Mouse (Mus musculus) MEL (cell line): Measurements from ENCODE around the gene Rgl1. TPM values are rescaled to one million over a fixed set of nuclear protein-coding genes. Genes with fewer than 3 reads are reported as not detected.

Source experiments
- DNase-seq: peaks from one replicate; pipeline ENCODE4 v3.0.0; 2011; ENCODE audit warnings: low read depth, low spot score
- H3K27ac ChIP-seq: 2 replicates; pipeline ENCODE4 v1.5.1; 2012; ENCODE audit warnings: low read depth, mild to moderate bottlenecking, control low read depth, low read length, moderate library complexity; ENCODE audit not compliant: control insufficient read depth
- H3K27me3 ChIP-seq, 2 experiments: fragments of 150-350 bp in 1 of 2; sonication (generic) in 1 of 2; 2 replicates each; pipeline ENCODE4 v1.6.1; 2012; ENCODE audit warnings: low read length in 2 of 2, mild to moderate bottlenecking in 2 of 2, improper control_type of control experiment in 1 of 2, moderate library complexity in 1 of 2; ENCODE audit not compliant: insufficient read depth in 2 of 2, control insufficient read depth in 1 of 2
- H3K36me3 ChIP-seq, 2 experiments: 2 replicates each; pipeline ENCODE4 v1.6.1; 2012 to 2014; ENCODE audit warnings: low read length in 2 of 2, improper control_type of control experiment in 1 of 2, inconsistent platforms in 1 of 2, mild to moderate bottlenecking in 1 of 2; ENCODE audit not compliant: insufficient read depth in 2 of 2, control insufficient read depth in 1 of 2
- H3K4me1 ChIP-seq, 2 experiments: fragments of 150-350 bp in 1 of 2; sonication (generic) in 1 of 2; 2 replicates each; pipeline ENCODE4 v1.6.1; 2012; ENCODE audit warnings: low read length in 2 of 2, improper control_type of control experiment in 1 of 2, mild to moderate bottlenecking in 1 of 2; ENCODE audit not compliant: insufficient read depth in 2 of 2, control insufficient read depth in 1 of 2
- H3K4me3 ChIP-seq, 2 experiments: fragments of 150-350 bp in 1 of 2; sonication (generic) in 1 of 2; 2 replicates each; pipeline ENCODE4 v1.5.1; 2012; ENCODE audit warnings: low read depth in 2 of 2, low read length in 2 of 2, mild to moderate bottlenecking in 2 of 2, moderate library complexity in 2 of 2, control low read depth in 1 of 2, improper control_type of control experiment in 1 of 2; ENCODE audit not compliant: control insufficient read depth in 1 of 2, insufficient read depth in 1 of 2
- H3K79me2 ChIP-seq: 2 replicates; pipeline ENCODE4 v1.6.1; 2012; ENCODE audit warnings: mild to moderate bottlenecking, low read length, moderate library complexity; ENCODE audit not compliant: control insufficient read depth, poor library complexity, insufficient read depth
- H3K9ac ChIP-seq: 2 replicates; pipeline ENCODE4 v1.6.1; 2012; ENCODE audit warnings: low read depth, mild to moderate bottlenecking, control low read depth, low read length, moderate library complexity; ENCODE audit not compliant: control insufficient read depth, poor library complexity, severe bottlenecking
- H3K9me3 ChIP-seq: fragments of 150-350 bp; sonication (generic); replicated peaks from 2 replicates; pipeline ENCODE4 v1.6.1; 2012; ENCODE audit warnings: mild to moderate bottlenecking, low read length, improper control_type of control experiment, moderate library complexity; ENCODE audit not compliant: insufficient read depth
- BHLHE40 ChIP-seq: IDR thresholded peaks from 2 replicates; pipeline ENCODE4 v1.6.1; 2012; ENCODE audit warnings: low read depth, mild to moderate bottlenecking, inconsistent platforms, low read length, improper control_type of control experiment, borderline replicate concordance
- CTCF ChIP-seq, 3 experiments: IDR thresholded peaks in 2 of 3; conservative IDR thresholded peaks in 1 of 3; 2 replicates each; pipeline ENCODE4 v1.5.1; 2011 to 2012; ENCODE audit warnings: low read length in 3 of 3, low read depth in 2 of 3, mild to moderate bottlenecking in 2 of 3, improper control_type of control experiment in 1 of 3, inconsistent platforms in 1 of 3, mixed read lengths in 1 of 3, moderate library complexity in 1 of 3; ENCODE audit not compliant: control insufficient read depth in 1 of 3, insufficient read depth in 1 of 3, poor library complexity in 1 of 3, severe bottlenecking in 1 of 3
- E2F4 ChIP-seq: IDR thresholded peaks from 2 replicates; pipeline ENCODE4 v1.6.1; 2011; ENCODE audit warnings: low read depth, low read length, improper control_type of control experiment, borderline replicate concordance
- ELF1 ChIP-seq: IDR thresholded peaks from 2 replicates; pipeline ENCODE4 v1.6.1; 2014; ENCODE audit warnings: low read depth, mild to moderate bottlenecking, inconsistent platforms, low read length, improper control_type of control experiment, moderate library complexity
- EP300 ChIP-seq, 2 experiments: IDR thresholded peaks; 2 replicates each; pipeline ENCODE4 v1.6.1; 2011; ENCODE audit warnings: improper control_type of control experiment in 2 of 2, low read length in 2 of 2, low read depth in 1 of 2, mild to moderate bottlenecking in 1 of 2
- ETS1 ChIP-seq: IDR thresholded peaks from 2 replicates; pipeline ENCODE4 v1.6.1; 2012; ENCODE audit warnings: low read depth, mild to moderate bottlenecking, inconsistent platforms, low read length, improper control_type of control experiment, moderate library complexity
- GATA1 ChIP-seq: IDR thresholded peaks from 2 replicates; pipeline ENCODE4 v1.6.1; 2011; ENCODE audit warnings: low read depth, low read length, improper control_type of control experiment
- JUND ChIP-seq: IDR thresholded peaks from 2 replicates; pipeline ENCODE4 v1.6.1; 2011; ENCODE audit warnings: low read depth, mild to moderate bottlenecking, improper control_type of control experiment, low read length
- KAT2A ChIP-seq: conservative IDR thresholded peaks from 2 replicates; pipeline ENCODE4 v1.6.1; 2012; ENCODE audit warnings: low read depth, low read length, improper control_type of control experiment, inconsistent platforms
- MYB ChIP-seq: IDR thresholded peaks from 2 replicates; pipeline ENCODE4 v1.6.1; 2011; ENCODE audit warnings: mild to moderate bottlenecking, low read depth, low read length, improper control_type of control experiment
- MYC ChIP-seq: IDR thresholded peaks from 2 replicates; pipeline ENCODE4 v1.6.1; 2011; ENCODE audit warnings: low read depth, mild to moderate bottlenecking, low read length, improper control_type of control experiment, moderate library complexity
- POLR2A ChIP-seq, 2 experiments: IDR thresholded peaks; 2 replicates each; pipeline ENCODE4 v1.6.1; 2011 to 2012; ENCODE audit warnings: low read length in 2 of 2, mild to moderate bottlenecking in 2 of 2, control low read depth in 1 of 2, improper control_type of control experiment in 1 of 2, low read depth in 1 of 2, moderate library complexity in 1 of 2; ENCODE audit not compliant: control insufficient read depth in 1 of 2, insufficient read depth in 1 of 2, poor library complexity in 1 of 2
- RAD21 ChIP-seq: IDR thresholded peaks from 2 replicates; pipeline ENCODE4 v1.6.1; 2011; ENCODE audit warnings: mild to moderate bottlenecking, low read depth, low read length, improper control_type of control experiment
- SMC3 ChIP-seq: IDR thresholded peaks from 2 replicates; pipeline ENCODE4 v1.6.1; 2011; ENCODE audit warnings: low read depth, low read length, improper control_type of control experiment
- TAL1 ChIP-seq: IDR thresholded peaks from 2 replicates; pipeline ENCODE4 v1.6.1; 2012; ENCODE audit warnings: mild to moderate bottlenecking, inconsistent platforms, low read length, moderate library complexity, mixed read lengths
- TBP ChIP-seq: IDR thresholded peaks from 2 replicates; pipeline ENCODE4 v1.8.0; 2011; ENCODE audit warnings: low read depth, low read length, improper control_type of control experiment
- TCF12 ChIP-seq: IDR thresholded peaks from 2 replicates; pipeline ENCODE4 v1.6.1; 2014; ENCODE audit warnings: low read depth, mild to moderate bottlenecking, inconsistent platforms, low read length, improper control_type of control experiment, moderate library complexity
- USF1 ChIP-seq: IDR thresholded peaks from 2 replicates; pipeline ENCODE4 v1.6.1; 2014; ENCODE audit warnings: low read depth, mild to moderate bottlenecking, inconsistent platforms, low read length, improper control_type of control experiment, moderate library complexity
- ZKSCAN1 ChIP-seq: IDR thresholded peaks from 2 replicates; pipeline ENCODE4 v1.6.1; 2012; ENCODE audit warnings: low read depth, mild to moderate bottlenecking, inconsistent platforms, low read length, improper control_type of control experiment, moderate library complexity
- ZMIZ1 ChIP-seq: IDR thresholded peaks from 2 replicates; pipeline ENCODE4 v1.6.1; 2012; ENCODE audit warnings: low read depth, mild to moderate bottlenecking, inconsistent platforms, low read length, improper control_type of control experiment, moderate library complexity
- ZNF384 ChIP-seq: IDR thresholded peaks from 2 replicates; pipeline ENCODE4 v1.6.1; 2012; ENCODE audit warnings: low read depth, mild to moderate bottlenecking, inconsistent platforms, low read length, improper control_type of control experiment
- polyA plus RNA-seq, 2 experiments: library from polyadenylated mRNA; stranded (reverse) in 1 of 2; unstranded in 1 of 2; fragments of >175 nt in 1 of 2; fragments of >200 nt in 1 of 2; gene quantifications; 2 replicates each; pipeline versions ENCODE4 v1.2.1 to v1.2.4; 2012; ENCODE audit warnings: low replicate concordance in 2 of 2, low read depth in 1 of 2; ENCODE audit not compliant: insufficient read length in 2 of 2, insufficient read depth in 1 of 2, missing spikeins in 1 of 2
- total RNA-seq: library from RNA; depleted of rRNA; stranded (reverse); fragments of 300-350 nt; gene quantifications from 2 replicates; pipeline ENCODE4 v1.2.3, GENCODE M21; 2012

Gene Rgl1
- total and polyA plus RNA-seq, 3 experiments = 0.12 to 0.39 TPM; not detected in 1

- TF ChIP-seq ZNF384 (peak; percentile 95), TAL1 (0 out of 2 replicates have a peak, but pooled peaks have one; percentile 31), USF1 (peak; percentile 71), RAD21 (peak; percentile 70), BHLHE40 (peak; percentile 70; the same call in 1 of the 2 replicates), JUND (no peak), MYC (peak; percentile 69; the same call in 1 of the 2 replicates), GATA1 (peak; percentile 48; the same call in 1 of the 2 replicates), ELF1 (no peak), CTCF (IDR thresholded peaks at IDR 0.05 in 2 of 3, conservative IDR thresholded peaks at IDR 0.05 in 1 of 3; ENCODE audit: control insufficient read depth in 1 of 3, insufficient read depth in 1 of 3, low read depth in 2 of 3, low read length in 3 of 3, poor library complexity in 1 of 3, severe bottlenecking in 1 of 3) (peak in 2 of 3 experiments; percentile 56 to 71; a peak in 4 of 6 replicates), TCF12 (peak; percentile 27; the same call in 1 of the 2 replicates), MYB (no peak), POLR2A (IDR thresholded peaks at IDR 0.05; ENCODE audit: control insufficient read depth in 1 of 2, insufficient read depth in 1 of 2, low read depth in 1 of 2, low read length in 2 of 2, poor library complexity in 1 of 2) (no peak), SMC3 (peak; percentile 54)
- peaks cover 6 to 19% of the 10 kb centered on the region in 2 experiments; a peak in 3 of 4 replicates for H3K4me1 ChIP-seq
- H3K27ac ChIP-seq = no peak overlapping the region
- H3K27me3 ChIP-seq = peaks cover 0 to 2% of the 10 kb centered on the region in 2 experiments
- peak; percentile 61 for DNase-seq
- no peak overlapping the region for H3K4me3 ChIP-seq
- no peaks in the 10 kb centered on the region for H3K9me3 ChIP-seq
- peaks cover 0 to 9% of the 10 kb centered on the region in 2 experiments; a peak in 2 of 4 replicates for H3K36me3 ChIP-seq
- H3K9ac ChIP-seq = no peak overlapping the region
- no peaks in the 10 kb centered on the region for H3K79me2 ChIP-seq
Measured at GRCm38 (mm10) chr1:152724286-152724685, 41.9 kb downstream of the Rgl1 start.

GRCm38 (mm10) chr1:152721535-152722198 is 44.5 kb downstream of the Rgl1 start:
- no peaks in the 10 kb centered on the region for H3K9me3 ChIP-seq
- peaks cover 0 to 8% of the 10 kb centered on the region in 2 experiments; a peak in 2 of 4 replicates for H3K36me3 ChIP-seq
- no peaks in the 10 kb centered on the region for H3K79me2 ChIP-seq
- TF ChIP-seq TBP (no peak), ETS1 (0 out of 2 replicates have a peak, but pooled peaks have one; percentile 11), E2F4 (no peak), KAT2A (no peak), ZNF384 (no peak), MYB (no peak), ELF1 (no peak), SMC3 (peak; percentile 25; the same call in 1 of the 2 replicates), JUND (no peak), CTCF (IDR thresholded peaks at IDR 0.05 in 2 of 3, conservative IDR thresholded peaks at IDR 0.05 in 1 of 3; ENCODE audit: control insufficient read depth in 1 of 3, insufficient read depth in 1 of 3, low read depth in 2 of 3, low read length in 3 of 3, poor library complexity in 1 of 3, severe bottlenecking in 1 of 3) (peak in 1 of 3 experiments; percentile 14; a peak in 1 of 6 replicates), RAD21 (no peak; the same call in 1 of the 2 replicates), ZKSCAN1 (no peak), EP300 (IDR thresholded peaks at IDR 0.05; ENCODE audit: low read depth in 1 of 2, low read length in 2 of 2) (peak in 1 of 2 experiments; percentile 19; a peak in 1 of 4 replicates), ZMIZ1 (no peak)
- peak overlapping the region; percentile 41 for H3K9ac ChIP-seq
- H3K4me1 ChIP-seq = peaks cover 4 to 15% of the 10 kb centered on the region in 2 experiments; a peak in 3 of 4 replicates
- H3K27ac ChIP-seq = peak overlapping the region; percentile 41; the same call in 1 of the 2 replicates
- peaks cover 2 to 4% of the 10 kb centered on the region in 2 experiments for H3K27me3 ChIP-seq
- DNase-seq = peak; percentile 60
- H3K4me3 ChIP-seq = peak overlapping the region; percentile 40 to 41; a peak in 3 of 4 replicates
